Mouse (Mus musculus): ENCODE results near the gene Map3k20.

- TF ChIP-seq POLR2A (IDR thresholded peaks at IDR 0.05; ENCODE audit: low read depth, low read length) (no peak), CTCF (IDR thresholded peaks at IDR 0.05; ENCODE audit: extremely low read depth, insufficient read length, insufficient replicate concordance, low read depth, low read length) (no peak)
Measured at GRCm38 (mm10) chr2:72305738-72306137, 20.3 kb downstream of the Map3k20 start.
